Mouse (Mus musculus) liver, embryonic 14.5 days (tissue): Measurements from ENCODE around the gene Nsrp1.

Source experiments
- CTCF ChIP-seq: IDR thresholded peaks from 2 replicates; pipeline ENCODE4 v1.5.1; 2016; ENCODE audit warnings: antibody characterized with exemption, low read depth, control low read depth
- EP300 ChIP-seq: IDR thresholded peaks from 2 replicates; pipeline ENCODE4 v1.6.1; 2016; ENCODE audit warnings: antibody characterized with exemption, low read depth

- no peak for TF ChIP-seq EP300
- TF ChIP-seq CTCF, result no peak
Observed at GRCm38 (mm10) chr11:77002361-77002760, 75.9 kb downstream of the Nsrp1 start.
